Mouse (Mus musculus) left cerebral cortex, postnatal 25 days (tissue): ENCODE measurements around the gene Hipk1. TPM values are rescaled to one million over a fixed set of nuclear protein-coding genes. Genes with fewer than 3 reads are reported as not detected.
"Not testable (repeated sequence)": the region's sequence is repeated elsewhere in the genome, so short reads cannot be mapped to it uniquely, and the experiment has no call there.

ENCODE experiments used
- DNase-seq, 2 experiments: peaks; one replicate each; pipeline ENCODE4 v3.0.0; 2022; ENCODE audit warnings: low spot score in 2 of 2, mixed read lengths in 1 of 2
- intact Hi-C: fragments of 180-260 bp; cut with DNase I; formaldehyde crosslinking; loops from one replicate; pipeline ENCODE4 v1.15.1; 2025
- total RNA-seq, 2 experiments: library from RNA; stranded (reverse); gene quantifications; 2 replicates each; pipeline ENCODE4 v1.2.3; 2021

Hipk1 gene
- total RNA-seq, 2 experiments from 2014 or later = 110 to 113 TPM

DNA sequence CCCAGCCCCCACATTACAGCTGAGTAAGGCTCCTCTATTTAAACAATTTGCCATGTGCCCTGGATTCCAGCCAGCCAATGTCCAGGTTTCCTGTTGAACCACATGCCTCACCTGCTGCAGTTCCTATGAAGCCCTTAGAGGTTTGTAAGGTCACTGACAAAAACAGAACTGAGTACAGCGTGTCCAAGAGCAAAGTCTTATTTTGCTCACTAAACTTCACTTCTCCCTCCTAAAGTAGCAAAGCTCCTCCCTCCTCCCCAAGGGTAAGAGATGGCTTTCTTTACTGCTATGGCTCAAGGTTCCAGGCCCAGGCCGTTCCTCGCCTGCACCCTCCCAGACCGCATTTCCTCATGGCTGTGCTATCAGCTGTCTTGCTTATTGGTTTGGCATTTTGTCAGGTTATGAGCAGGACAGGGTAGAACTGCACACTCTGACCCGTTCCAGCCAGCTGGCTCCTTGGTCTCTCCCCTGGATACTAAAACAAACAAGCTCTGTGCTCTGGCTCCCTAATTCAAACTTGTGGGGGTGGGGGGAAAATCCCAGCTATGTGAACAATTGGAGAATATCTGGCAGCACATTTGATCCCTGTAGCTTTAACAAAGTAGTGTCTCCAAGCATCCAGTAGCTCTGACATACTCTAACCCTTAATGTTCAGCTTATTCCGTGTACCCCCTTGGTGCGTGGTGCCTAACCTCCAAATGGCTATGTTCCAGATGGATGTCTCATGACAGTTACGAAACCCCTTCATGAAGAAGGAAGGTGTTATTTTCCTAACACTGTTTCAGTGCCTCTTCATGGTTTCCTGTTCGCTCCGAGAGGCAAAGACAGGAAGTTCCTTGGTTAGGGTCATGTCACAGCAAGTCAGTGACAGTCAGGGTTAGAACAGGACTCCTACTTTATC lies 10.5 kb upstream of the Hipk1 start:
- DNase-seq = peak; percentile 58 to 66
- intact Hi-C loops = no loop called here

DNA sequence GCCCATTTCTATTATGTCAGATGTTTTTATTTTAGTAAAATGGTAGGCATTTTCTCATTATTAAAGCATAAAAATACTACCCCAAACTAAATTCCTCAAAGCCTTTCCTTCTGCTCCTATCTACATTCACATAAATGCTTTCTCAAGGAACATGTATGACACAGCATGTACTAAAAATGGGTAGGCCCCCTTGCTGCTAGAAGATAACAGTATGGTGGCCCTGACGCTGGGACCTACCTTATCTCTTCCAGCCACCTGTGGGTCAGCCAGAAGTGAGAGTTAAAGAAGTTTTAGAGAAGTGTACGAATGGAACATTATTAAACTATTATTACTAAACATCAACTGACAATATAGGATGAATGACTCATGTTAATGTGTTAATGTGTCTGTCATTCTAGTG lies 8.1 kb upstream of the Hipk1 start:
- intact Hi-C loops = no loop called here

DNA sequence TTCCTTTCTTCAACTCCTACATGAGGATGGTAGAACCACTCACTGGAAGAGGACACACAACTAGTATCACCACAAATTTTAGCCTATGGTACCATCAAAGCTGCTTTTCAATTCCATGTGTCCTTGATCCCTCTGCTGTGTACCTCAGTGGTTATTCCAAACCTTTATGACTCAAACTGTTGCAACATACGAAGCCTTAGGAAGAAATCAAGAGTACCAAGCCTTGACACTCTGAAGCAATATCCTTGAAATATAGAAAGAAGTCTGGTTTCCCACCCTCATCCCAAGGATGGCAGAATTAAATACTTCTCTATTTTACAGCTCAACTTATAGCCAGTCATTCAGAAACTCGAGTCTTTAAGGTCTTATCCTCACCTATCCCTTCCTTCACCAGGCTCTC lies 5.0 kb upstream of the Hipk1 start:
- intact Hi-C loops = no loop called here
- DNase-seq = no peak

More for the DNA sequence above, 8.1 kb upstream of the Hipk1 start:
- no peak for DNase-seq

DNA sequence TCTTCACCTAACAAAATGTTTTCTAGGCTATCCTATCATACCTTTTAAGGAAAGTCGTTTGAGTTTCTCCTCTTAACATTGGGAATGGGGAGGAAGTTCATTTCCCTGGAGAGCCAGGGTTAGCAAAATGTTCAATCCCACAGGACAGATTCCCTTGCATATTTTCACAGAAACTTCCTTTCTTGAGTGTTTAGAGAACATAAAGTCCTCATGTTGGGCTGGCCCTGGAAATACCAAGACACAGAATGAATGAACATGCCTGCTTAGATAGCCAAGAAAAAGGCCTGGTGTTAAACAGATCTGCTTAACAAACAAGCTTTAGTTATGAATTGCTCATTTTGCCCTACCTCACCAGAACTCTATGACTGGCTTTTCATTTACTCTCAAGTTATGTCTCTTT lies 1.2 kb upstream of the Hipk1 start:
- no peak for DNase-seq

DNA sequence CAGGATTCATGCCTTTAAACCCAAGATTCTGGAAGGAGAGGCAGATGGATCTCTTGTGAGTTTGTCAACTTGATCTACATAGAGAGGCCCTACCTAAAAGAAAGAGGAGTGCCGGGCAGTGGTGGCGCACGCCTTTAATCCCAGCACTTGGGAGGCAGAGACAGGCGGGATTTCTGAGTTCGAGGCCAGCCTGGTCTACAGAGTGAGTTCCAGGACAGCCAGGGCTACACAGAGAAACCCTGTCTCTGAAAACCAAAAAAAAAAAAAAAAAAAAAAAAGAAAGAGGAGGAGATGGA lies 696 bp upstream of the Hipk1 start:
- intact Hi-C loops, DNase-seq: not testable (repeated sequence)

More for the DNA sequence above, 1.2 kb upstream of the Hipk1 start:
- intact Hi-C loops = no loop called here

DNA sequence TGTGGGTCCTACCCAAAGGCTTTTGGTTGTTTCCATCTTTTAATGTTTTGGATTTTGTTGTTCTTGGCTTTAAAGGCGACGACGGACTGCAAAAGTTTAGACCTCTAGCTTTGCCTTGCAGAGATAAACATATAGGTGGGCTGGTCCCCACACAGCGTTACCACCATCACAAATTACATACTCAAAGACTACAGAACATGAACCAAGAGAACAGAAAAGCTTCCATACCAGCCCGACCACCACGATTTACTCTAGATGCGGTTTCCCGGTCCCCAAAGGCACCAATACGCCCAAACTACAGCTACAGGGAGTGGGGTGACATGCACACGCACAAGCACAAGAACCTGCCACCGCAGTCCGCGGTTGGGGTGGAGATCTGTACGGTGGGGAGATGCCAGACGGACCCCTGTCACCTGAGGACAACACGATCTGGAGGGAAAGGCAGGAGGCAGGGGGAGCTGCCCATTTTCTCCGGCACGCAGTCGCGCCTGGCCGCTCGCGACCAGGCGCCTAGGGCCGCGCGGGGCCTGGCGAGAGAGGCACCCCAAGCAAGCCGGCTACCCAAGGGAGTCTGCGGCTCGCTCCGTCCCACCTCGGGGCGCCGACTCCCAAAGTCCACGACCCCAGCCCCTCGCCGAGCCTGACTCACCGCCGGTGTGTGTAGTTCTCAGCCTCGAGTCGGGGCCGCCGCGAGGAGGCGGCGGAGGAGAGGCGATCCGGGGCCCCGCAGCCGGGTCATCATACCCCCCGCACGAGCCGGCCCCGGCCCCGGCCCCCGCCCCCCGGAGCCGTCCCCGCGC lies 817 bp downstream of the Hipk1 start:
- intact Hi-C loops = loop anchor here (1.0 to 2.0 kb wide), 2 partner anchors 19 to 124 kb away; partner anchors contain the start of genes Ap4b1, Dclre1b, Gm43064 and Rsbn1
- peak in 1 of 2 experiments; percentile 47 for DNase-seq

DNA sequence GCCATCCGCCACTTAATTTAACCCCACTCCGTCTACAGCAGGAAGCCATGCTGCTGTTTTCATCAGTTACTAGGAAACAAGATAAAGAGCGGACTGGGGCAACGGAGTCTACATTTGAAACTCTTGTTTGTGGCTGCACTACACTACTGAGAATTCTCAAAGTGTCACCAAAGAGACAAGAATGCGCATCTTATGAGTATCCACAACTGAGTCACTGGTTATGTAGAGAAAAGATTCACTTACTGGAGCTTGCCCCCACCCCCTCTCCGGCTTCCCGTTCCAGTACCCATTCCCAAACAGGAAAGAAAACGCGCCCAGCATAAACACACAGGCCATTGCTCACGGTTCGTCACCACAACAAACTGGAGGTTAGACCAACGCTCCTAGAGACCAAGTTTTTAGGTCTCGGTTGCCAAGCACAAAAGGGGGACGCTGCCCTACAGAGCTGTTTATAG lies 1.4 kb downstream of the Hipk1 start:
- peak in 1 of 2 experiments; percentile 31 for DNase-seq
- intact Hi-C loops = loop anchor here (2.0 kb wide), 1 partner anchor 125 kb away; the partner anchor contains the start of gene Rsbn1

DNA sequence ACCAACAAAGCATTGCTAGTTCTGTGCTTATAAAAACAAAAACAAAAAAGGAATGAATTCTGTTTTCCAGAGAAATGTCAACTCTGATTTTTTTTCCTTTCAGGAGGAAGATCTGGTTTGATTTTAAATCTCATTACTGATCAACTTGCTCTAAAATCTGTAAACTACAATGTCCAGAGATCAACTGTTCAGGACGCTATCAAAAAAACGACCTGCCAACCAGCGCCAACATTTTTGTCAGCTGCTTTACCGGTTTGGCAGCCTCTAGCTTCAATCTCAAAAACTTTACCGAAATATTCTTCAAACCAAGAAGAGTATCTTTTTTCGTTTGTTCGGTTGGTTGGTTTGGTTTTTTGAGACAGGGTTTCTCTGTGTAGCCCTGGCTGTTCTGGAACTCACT lies 2.3 kb downstream of the Hipk1 start:
- intact Hi-C loops = no loop called here
- DNase-seq = no peak

DNA sequence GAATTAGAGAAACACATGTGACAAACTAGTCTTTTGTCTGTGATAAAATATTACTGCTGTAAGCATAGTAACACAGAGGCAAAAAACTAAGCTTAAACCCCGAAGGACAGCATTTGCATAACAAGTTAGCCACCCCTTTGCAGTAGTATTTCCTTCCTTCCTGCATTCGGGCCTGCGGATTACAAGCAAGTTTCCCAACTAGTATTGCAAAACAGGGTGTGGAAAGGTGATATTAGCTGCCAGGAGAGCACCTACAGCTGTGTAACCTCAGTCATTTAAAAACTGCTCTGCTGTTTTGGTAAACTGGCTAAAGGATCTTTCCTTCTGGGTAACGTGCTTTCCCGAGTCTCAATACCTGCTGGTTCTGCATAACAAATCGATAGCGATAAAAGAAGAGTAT lies 4.1 kb downstream of the Hipk1 start:
- DNase-seq = no peak
- intact Hi-C loops = no loop called here

DNA sequence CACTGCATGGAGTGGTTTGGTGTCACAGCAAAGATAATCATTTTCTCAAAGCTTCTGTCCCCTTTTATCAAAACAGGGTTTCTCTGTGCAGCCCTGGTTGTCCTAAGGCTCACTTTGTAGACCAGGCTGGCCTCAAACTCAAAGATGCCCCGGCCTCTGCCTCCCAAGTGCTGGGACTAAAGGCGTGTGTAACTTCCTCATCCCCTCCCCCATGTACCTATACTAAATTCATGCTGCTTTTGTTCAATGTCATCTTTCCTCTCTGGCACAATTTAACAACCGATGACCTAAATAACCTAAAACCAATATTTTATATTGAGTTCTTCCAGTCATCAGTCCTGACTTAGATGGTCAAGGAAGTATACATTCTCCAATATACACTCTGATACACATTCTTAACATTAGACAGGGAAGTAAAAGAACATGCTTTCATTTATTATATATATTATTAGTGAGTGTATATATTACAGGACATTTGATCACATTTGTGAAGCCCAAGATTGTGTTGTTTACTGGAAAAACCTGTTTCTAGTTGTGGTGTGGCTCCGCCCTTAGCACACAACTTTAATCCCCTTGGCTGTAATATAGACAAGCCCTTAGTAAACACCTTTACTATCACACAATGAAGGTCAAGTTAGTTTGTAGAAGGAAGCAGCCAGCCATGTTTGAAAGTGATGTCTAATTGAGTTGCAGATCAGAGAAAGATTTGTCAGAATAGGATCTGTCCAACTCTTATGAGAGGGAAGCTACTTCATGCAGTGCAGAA lies 8.3 kb downstream of the Hipk1 start:
- no peak for DNase-seq
- intact Hi-C loops = no loop called here

DNA sequence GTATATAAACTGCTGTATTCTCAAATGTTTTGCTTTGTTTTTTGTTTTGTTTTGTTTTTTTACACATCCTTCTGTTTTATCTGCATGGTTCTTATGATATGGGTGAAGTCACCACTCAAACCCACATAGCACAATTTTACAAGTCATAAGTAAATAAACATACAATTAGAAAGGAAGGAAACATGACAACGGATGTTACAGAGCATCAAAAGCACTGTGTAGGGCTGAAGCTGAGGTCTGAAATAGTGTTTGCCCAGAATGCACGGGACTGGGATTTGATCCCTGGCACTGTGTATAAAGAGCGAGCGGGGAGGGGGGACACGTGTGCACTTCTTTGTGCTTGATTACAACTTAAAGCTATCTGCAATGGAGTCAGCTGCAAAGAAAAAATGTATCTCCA lies 10.6 kb downstream of the Hipk1 start:
- intact Hi-C loops = no loop called here
- no peak for DNase-seq

DNA sequence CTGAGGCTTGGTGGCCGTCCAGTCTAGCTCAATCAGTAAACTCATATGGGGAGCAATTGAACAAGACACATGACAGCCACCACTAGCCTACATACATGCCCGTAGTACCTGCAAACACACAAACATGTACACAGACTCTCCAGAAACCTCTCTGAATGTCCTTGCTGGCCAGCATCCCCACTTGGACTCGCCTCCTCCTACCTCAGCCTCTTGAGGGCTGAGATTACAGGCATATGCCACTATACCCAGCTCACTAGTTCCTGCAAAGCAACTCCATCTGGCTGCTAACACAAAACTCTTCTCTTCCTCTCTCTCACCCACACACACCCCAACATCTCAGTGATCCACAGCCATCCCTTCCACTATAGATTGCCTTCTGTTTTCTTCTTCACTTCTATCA lies 11.1 kb downstream of the Hipk1 start:
- peak; percentile 45 to 82 for DNase-seq
- intact Hi-C loops = no loop called here

DNA sequence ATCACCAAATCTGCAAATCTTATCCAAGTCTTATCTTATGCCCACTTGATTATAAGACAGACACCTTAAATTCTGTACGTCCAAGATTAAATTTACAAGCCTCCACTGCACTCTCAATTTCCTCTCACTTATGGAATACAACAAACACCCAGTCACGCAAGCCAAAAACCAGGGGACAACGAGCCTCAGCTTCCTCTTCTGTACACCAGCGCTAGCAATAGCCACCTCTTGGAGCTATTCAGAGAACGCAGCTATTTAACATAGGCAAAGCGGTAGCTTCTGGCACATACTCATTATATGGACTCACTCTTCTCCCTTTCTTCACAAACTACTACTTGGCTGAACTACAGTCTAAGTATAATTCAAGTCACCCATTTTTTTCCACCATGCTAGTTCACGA lies 12.2 kb downstream of the Hipk1 start:
- intact Hi-C loops = no loop called here
- no peak for DNase-seq

DNA sequence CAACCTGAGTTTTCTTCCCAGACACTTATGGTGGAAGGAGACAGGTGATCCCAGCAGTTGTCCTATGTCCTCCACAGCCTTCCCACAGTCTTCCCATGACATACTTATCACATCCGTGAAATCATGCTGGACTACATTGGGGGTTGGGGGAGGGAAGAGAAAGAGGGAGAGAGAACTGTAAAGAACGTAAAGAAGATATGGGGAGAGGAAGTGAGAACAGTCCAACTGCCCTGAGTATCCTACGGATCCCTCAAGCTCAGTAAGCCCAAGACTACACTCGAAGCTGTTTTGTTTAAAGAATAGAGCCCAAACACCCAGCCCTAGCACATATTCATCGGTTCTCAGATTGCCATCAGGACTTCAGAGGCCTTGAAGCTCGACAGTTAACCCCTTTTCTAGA lies 12.7 kb downstream of the Hipk1 start:
- intact Hi-C loops = no loop called here
- DNase-seq = no peak

DNA sequence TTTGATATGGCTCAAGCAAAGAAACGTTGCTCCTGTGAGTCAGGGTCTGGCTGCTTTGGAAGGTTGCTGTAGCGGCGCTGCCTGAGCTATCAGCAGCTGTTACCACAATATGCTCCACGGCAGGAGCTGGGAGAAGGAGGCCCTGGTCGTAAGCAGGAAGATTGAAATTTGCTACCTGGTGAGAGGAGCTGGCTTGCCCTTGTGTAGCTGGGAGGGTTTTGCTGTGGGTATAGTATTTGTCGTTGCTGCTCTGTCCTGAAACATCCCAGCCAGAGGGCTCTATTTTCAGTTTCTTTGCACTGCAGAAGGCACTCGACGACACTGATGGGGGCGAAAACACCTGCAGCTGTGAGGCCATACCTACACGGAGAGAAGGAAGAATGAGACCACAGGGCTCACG lies 13.4 kb downstream of the Hipk1 start:
- no peak for DNase-seq
- intact Hi-C loops = no loop called here

DNA sequence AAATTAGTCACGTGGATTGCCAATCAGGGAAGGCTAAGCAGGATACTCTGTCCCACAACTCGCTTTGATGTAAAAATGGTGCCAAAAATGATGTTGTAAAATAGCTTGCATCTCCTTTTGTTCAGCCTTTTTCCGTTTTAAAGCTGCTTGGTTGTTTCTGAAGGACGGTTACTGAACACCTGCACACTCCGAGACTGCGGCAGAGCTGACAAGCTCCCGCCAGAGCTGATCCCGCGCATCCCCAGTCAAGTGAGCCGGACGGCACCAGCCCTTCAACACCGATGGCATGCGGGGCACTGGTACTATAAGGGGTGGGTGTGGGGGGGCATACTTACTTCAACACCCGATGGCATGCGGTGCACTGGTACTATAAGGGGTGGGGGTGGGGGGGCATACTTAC lies 17.4 kb downstream of the Hipk1 start:
- DNase-seq = no peak
- intact Hi-C loops = no loop called here

DNA sequence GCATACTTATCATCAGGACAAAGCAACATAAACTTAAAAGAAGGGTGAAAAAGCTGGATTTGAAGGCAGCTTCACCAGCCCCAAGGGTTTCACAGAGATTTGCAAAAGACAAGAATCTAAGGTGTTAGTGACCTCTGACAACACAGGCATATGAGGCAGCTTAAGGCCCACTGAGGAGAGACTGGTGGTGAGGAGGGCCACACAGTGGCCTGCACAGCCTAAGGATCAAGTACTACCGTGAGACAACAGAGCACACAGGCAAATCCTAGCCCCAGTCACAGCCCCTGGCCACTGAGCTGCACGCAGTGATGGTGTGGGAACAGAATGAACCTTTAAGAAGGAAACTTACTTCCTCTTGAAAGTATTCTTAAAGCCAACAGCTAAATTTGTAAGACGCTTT lies 17.9 kb downstream of the Hipk1 start:
- DNase-seq = no peak
- intact Hi-C loops = no loop called here

DNA sequence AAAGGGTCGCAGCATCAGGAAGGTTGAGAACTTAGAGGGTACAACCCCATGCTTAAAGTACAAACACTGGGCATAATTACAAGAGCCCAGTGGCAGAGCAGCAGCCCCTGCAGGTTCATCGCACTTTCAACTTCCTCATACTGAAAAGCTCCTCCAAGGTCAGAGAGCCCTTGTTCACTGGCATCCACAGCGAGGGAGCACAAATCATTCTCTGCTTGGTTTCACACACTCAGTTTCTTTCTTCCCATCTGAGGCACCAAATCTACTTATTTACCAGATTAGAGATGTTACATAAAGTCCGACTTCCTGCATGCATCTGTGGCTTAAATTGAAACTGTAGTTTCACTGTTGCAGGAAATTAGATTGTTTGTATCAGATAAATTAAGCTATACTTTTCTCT lies 18.5 kb downstream of the Hipk1 start:
- DNase-seq = no peak
- intact Hi-C loops = no loop called here

DNA sequence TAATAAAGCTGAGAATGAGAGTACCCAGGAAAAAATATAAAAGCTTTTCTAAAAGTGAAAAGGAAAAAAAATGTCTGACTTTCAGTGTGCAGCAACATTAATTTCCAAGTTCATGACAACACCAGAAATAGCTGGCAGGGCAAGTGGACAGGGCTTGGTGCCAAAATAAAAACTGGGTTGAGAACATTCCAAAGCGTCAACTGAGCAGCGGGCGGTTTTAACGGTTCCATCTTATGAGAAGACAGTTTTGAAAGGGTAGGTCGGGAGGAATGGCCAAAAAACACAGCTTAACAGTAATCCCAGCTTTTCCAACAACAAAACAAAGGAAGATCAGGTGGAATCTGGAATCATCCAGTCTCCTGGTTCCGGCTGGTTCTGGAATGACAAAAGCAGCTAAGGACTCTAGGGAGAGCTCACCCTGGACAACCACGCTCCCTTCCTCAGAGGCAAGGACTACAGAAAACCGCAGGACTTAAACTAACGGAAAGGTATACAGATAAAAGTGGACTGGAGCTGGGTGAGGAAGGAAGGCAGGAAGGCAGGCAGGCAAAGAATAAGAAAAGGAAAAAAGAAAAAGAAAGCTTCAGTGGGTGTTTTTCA lies 19.7 kb downstream of the Hipk1 start:
- intact Hi-C loops = no loop called here

DNA sequence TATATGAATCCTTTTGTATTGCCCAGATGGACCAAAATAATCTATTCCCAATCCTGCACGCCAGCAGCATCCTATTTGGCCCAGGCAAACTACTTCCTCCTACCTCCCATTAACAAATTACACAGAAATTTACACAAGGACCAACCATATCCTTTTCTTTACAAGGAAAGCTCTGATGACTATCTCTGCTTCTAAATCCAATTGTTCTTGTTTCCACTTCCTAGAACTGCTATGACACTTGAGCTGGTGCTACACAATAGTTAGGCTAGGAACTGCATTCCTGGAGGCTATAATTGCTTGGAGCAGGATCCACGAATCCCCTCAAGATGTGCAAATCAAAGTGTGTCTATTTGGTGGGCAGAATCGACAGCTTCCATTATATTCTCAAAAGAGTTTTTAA lies 24.6 kb downstream of the Hipk1 start:
- no peak for DNase-seq
- intact Hi-C loops = no loop called here

More for the DNA sequence above, 19.7 kb downstream of the Hipk1 start:
- peak in 1 of 2 experiments; percentile 16 for DNase-seq
